Mouse (Mus musculus): Measurements from ENCODE around the gene Rgs9bp. TPM values are rescaled to one million over a fixed set of nuclear protein-coding genes. Genes with fewer than 3 reads are reported as not detected.

Gene Rgs9bp
- polyA plus RNA-seq, 1 experiment from 2014 or later: 0.05 TPM

DNA sequence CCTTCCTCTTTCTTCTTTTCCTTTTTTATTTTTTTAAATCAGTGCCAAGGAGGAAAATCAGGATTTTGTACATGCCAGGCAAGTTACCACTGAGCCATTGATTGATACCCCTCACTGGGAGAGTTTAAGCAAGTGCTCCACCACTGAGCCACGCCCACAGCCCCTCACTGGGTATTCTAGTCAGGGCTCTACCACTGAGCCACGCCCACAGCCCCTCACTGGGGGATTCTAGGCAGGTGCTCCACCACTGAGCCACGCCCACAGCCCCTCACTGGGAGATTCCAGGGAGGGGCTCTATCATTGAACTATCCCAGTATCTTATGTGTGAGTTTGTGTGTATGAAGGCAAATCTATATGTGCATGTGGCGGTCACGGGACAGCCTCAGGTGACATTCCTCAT lies 8.9 kb upstream of the Rgs9bp start:
- Histone ChIP-seq H3K4me3 (no peak overlapping the region), H3K4me2 (no peak overlapping the region), H3K27me3 (no peaks in the 10 kb centered on the region), H3K9ac (no peak overlapping the region), H3K36me3 (peaks cover 24% of the 10 kb centered on the region), H3K27ac (no peak overlapping the region), H3K4me1 (no peaks in the 10 kb centered on the region), H3K9me3 (no peaks in the 10 kb centered on the region)
- WGBS: 85% methylated on average over 5 of the region's 5 CpGs
- ATAC-seq (ENCODE audit: borderline replicate concordance, extremely low read depth, low FRiP score, low TSS enrichment): no peak

DNA sequence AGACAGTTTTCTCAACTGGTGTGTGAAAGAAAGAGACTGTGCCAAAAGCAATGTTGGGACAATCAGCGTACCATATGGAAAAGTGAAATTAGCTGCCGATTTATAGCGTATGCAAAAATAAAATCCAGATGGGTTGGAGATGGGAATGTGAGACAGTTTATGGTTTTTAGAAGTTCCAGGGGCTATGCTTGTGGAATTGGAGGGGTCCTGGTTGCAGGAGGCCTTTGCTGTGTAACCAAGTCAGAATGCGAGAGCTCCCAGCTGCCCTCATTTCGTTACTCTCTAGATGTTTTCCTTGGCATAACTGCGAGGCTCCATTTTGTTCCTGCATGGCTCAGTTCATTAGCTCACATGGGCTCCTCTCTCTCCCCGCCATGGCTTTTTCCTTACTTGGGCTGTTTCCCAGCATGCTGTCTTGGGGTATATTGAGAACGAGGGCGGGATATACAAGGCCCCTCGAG lies 5.4 kb upstream of the Rgs9bp start:
- Histone ChIP-seq H3K27me3 (no peaks in the 10 kb centered on the region), H3K4me1 (peaks cover 10% of the 10 kb centered on the region), H3K4me2 (no peak overlapping the region), H3K4me3 (no peak overlapping the region), H3K9ac (no peak overlapping the region), H3K27ac (no peak overlapping the region), H3K36me3 (peaks cover 24% of the 10 kb centered on the region), H3K9me3 (no peaks in the 10 kb centered on the region)
- ATAC-seq (ENCODE audit: borderline replicate concordance, extremely low read depth, low FRiP score, low TSS enrichment): no peak
- 79% methylated on average over 10 of the region's 10 CpGs for WGBS

DNA sequence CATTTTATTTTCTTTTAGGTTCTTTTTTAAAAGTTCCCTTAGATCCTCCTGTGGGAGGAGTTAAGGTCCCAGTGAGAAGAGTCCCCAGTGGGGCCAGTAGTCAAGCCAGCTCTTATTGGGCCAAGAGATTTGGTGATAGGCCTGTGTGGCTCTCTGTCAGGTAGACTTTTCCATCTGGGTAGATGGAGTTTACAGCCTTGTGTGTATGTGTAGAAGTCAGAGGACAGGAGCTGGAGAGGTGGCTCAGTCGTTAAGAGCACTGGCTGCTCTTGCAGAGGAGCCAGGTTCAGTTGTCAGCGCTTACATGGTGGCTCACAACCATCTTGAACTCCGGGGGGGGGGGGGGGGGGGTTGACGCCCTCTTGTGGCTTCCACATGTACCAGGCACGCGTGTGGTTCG lies 4.1 kb upstream of the Rgs9bp start:
- H3K27me3 ChIP-seq: peaks cover 8% of the 10 kb centered on the region
- peaks cover 16% of the 10 kb centered on the region for H3K4me1 ChIP-seq
- ATAC-seq (ENCODE audit: borderline replicate concordance, extremely low read depth, low FRiP score, low TSS enrichment): no peak
- no peak overlapping the region for H3K4me3 ChIP-seq
- WGBS: 86% methylated on average over 7 of the region's 7 CpGs
- H3K9me3 ChIP-seq: no peaks in the 10 kb centered on the region
- no peak overlapping the region for H3K27ac ChIP-seq
- peaks cover 16% of the 10 kb centered on the region for H3K36me3 ChIP-seq
- H3K4me2 ChIP-seq: no peak overlapping the region
- H3K9ac ChIP-seq: no peak overlapping the region

DNA sequence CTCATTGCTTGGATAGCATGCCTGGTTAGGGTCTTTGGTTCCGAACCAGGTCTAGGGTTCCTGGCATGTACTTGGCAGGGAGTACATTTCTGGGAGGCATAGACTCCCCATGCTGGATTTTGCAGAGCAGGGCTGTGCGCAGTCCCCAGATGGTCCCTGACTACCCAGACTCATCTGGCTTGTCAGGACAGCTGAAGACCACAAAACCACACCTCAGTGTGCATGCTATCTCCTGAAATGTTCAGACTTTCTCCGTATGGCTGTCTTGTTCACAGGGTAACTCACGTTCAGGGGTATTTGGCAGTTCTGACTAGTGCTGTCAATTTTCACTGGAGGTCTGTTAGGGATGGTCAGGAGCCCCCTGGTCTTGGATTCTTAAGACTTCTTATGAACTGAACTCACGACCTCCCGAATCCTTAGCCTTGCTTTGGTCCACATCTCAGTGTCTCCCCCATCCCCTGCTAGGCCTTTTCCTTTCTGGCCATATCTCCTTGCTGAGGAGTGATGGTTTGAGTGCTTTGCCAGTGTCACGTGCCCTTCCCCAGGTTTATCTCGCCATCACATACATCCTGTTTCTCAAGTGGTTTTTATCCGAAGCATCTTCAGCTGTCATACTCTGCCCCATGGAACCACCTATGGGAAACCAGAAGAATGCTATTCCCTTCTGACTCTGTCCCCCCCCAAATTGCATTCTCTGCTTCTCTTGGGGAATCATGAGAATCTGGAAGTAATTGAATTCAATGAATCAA lies 3.5 kb upstream of the Rgs9bp start:
- H3K36me3 ChIP-seq: peaks cover 16% of the 10 kb centered on the region
- no peak overlapping the region for H3K4me2 ChIP-seq
- no peaks in the 10 kb centered on the region for H3K9me3 ChIP-seq
- H3K27me3 ChIP-seq: peaks cover 15% of the 10 kb centered on the region
- no peak overlapping the region for H3K27ac ChIP-seq
- H3K4me1 ChIP-seq: peaks cover 22% of the 10 kb centered on the region
- no peak overlapping the region for H3K4me3 ChIP-seq
- H3K9ac ChIP-seq: no peak overlapping the region
- no peak for ATAC-seq (ENCODE audit: borderline replicate concordance, extremely low read depth, low FRiP score, low TSS enrichment)
- 69% methylated on average over 9 of the region's 9 CpGs for WGBS

DNA sequence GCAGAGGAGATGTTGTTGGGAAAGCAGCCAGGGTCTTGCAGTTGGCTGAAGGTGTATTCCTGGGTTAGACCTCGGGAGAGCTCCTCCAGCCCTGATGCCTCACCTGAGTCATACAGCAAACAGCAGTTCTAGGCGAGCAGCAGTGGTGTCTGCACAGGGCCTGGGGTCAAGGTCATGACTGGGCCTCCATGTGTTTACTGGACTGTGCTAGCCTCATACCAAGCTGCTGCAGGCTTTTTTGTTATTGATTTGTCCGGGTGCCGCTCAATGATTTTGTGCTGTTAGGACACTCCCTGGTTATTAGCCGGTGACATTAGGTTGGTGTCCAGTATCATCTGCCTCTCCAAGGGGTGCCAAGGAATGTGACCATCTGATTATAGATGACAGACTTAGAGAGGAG lies 2.3 kb upstream of the Rgs9bp start:
- Histone ChIP-seq H3K4me2 (no peak overlapping the region), H3K9ac (no peak overlapping the region), H3K27ac (no peak overlapping the region), H3K9me3 (no peaks in the 10 kb centered on the region), H3K27me3 (peaks cover 26% of the 10 kb centered on the region), H3K36me3 (peaks cover 5% of the 10 kb centered on the region; the same call in 1 of the 2 replicates), H3K4me3 (no peak overlapping the region), H3K4me1 (peaks cover 22% of the 10 kb centered on the region)
- WGBS: 54% methylated on average over 5 of the region's 5 CpGs
- ATAC-seq (ENCODE audit: borderline replicate concordance, extremely low read depth, low FRiP score, low TSS enrichment): no peak

DNA sequence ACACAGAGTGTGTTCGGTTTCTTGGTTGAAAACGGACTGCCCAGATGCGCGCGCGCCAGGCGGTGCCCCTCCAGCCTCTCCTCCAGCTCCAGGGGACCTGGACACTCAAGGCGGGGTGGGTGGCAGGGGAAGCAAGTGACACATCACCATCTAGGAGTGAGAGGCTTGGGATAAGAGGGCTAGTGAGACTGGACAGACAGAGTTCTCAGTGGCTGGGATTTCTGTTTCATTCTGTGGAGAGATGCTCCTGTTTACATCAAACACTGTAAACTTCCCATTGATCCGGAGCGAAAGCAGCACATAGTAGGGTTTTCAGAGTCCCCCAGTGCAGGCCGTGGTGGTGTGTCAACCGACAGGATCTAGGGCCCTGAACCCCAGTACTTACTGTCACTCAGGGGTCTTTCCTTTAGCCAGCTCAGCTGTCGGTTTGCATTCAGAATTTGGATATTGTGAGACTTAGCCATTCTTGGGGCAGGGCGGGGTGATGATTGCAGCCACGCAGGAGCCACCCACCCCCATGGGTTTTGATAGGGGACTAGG lies 1.6 kb upstream of the Rgs9bp start:
- peaks cover 22% of the 10 kb centered on the region for H3K4me1 ChIP-seq
- H3K27ac ChIP-seq: no peak overlapping the region
- no peaks in the 10 kb centered on the region for H3K36me3 ChIP-seq
- H3K4me3 ChIP-seq: peak overlapping the region; percentile 91
- peak overlapping the region; percentile 80 for H3K9ac ChIP-seq
- H3K27me3 ChIP-seq: peaks cover 32% of the 10 kb centered on the region
- no peak for ATAC-seq (ENCODE audit: borderline replicate concordance, extremely low read depth, low FRiP score, low TSS enrichment)
- H3K9me3 ChIP-seq: no peaks in the 10 kb centered on the region
- H3K4me2 ChIP-seq: peak overlapping the region; percentile 97
- 15% methylated on average over 15 of the region's 15 CpGs for WGBS

DNA sequence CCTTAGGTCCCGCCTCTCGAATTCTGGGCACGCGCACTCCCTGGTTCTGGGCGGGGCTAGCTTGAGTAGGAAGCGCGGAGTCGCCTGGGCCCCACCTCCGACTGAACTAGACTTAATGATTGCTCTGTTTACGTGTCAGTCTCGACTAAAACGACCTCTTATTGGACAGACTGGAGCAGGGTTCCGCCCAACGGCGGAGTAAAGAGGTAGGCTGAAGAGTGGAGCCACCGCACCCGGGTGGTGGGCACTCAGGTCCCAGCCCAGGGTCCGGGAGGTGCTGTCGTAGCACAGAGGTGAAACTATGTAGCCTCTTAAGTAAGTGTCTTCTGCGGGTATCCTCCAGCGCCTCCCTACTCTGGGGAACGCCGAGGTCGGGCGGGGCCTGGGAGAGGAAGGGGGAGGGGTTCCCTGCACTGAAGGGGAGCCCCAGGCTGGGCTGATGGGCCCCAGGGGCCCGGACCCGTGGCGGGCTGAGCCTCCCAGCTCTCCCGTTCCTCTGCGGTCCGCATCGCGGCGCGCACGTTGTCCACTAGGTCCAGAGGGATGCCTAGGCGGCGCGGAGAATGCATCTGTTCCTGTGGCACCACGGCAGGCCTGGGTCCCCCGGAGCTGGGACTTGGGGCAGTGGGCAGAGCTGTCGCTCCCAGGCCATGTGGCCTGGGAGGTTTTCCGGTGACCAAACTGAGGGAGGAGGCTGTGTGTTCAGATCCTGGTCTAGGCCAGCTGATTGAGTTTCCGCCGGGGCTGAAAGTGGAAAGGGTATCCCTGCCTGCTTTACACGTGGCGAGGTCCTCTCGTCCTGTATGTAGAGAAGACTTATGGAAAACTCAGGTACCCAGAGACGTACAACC lies 898 bp upstream of the Rgs9bp start, which contains the start of gene Ankrd27:
Gene Ankrd27, plus strand, starts transcription at position 190 of the 851 bp plus-strand sequence.
- Histone ChIP-seq H3K36me3 (no peaks in the 10 kb centered on the region), H3K27me3 (peaks cover 39% of the 10 kb centered on the region), H3K4me3 (peak within 1 kb of the TSS; percentile 91), H3K9me3 (no peaks in the 10 kb centered on the region), H3K9ac (peak within 1 kb of the TSS; percentile 80), H3K4me1 (peaks cover 22% of the 10 kb centered on the region), H3K27ac (peak within 1 kb of the TSS; percentile 65), H3K4me2 (peak within 1 kb of the TSS; percentile 97)
- peak; percentile 98 for ATAC-seq (ENCODE audit: borderline replicate concordance, extremely low read depth, low FRiP score, low TSS enrichment)
- WGBS: 0% methylated on average over 49 of the region's 49 CpGs

DNA sequence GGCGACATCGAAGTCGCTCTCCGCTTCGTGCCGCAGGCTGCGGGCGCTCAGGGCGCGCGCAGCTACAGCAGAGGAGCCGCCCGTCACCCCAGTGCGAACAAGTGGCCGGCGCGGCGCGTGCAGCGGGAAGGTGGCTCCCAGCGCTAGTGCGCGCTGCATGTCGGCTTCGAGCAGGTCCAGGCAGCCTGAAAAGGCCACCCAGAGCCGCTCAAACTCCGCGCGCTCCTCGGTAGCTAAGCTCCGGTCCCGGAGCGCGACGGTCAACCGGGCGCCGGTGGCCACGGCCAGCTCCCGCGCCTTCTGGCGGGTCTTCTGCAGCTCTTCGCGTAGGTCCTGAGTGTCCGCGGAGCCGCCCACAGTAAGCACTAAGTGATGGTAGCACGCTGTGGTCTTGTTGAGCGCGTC lies 594 bp downstream of the Rgs9bp start:
- ATAC-seq (ENCODE audit: borderline replicate concordance, extremely low read depth, low FRiP score, low TSS enrichment): no peak
- Histone ChIP-seq H3K4me2 (peak overlapping the region; percentile 97), H3K9me3 (no peaks in the 10 kb centered on the region), H3K36me3 (no peaks in the 10 kb centered on the region), H3K4me1 (peaks cover 22% of the 10 kb centered on the region), H3K27me3 (peaks cover 43% of the 10 kb centered on the region), H3K9ac (peak overlapping the region; percentile 44), H3K4me3 (peak overlapping the region; percentile 91), H3K27ac (no peak overlapping the region)
- 0% methylated on average over 49 of the region's 50 CpGs for WGBS

DNA sequence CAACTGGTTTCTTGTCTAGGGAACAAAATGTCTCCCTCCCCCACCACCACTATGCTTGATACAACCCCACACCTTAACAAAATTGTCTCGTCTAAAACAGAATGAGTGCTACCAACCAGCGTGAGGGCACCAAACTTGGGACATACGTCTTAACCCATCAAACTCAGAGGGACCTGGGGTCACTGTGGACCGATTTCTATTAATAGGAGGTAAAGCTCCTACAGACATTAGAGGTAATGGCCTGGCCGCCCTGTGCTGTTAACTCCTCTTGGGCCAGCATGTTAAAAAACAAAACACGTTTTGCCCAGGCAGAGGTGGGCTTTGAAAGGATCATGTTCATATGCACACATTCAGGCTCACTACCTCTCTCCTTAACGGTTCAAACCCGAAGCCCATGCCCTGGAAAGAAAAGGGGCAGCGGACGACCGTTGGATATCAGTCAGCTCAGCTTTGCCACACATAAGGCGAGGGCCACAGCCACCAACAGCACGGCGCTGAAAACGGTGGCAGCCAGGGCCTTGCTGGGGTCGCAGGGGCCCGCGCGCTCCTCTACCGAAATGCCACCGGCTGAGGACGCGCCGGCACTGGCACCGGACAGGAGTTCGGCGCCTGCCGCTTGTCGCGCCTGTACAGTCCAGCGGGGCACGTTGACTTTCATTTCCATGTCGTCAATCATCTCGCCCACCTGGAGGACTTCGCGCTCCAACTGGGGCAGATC lies 1.2 kb downstream of the Rgs9bp start:
- peak overlapping the region; percentile 91 for H3K4me3 ChIP-seq
- H3K9me3 ChIP-seq: no peaks in the 10 kb centered on the region
- 3% methylated on average over 36 of the region's 36 CpGs for WGBS
- peak overlapping the region; percentile 97 for H3K4me2 ChIP-seq
- H3K4me1 ChIP-seq: peaks cover 22% of the 10 kb centered on the region
- no peak overlapping the region for H3K27ac ChIP-seq
- H3K9ac ChIP-seq: no peak overlapping the region; the same call in 1 of the 2 replicates
- ATAC-seq (ENCODE audit: borderline replicate concordance, extremely low read depth, low FRiP score, low TSS enrichment): no peak
- no peaks in the 10 kb centered on the region for H3K36me3 ChIP-seq
- H3K27me3 ChIP-seq: peaks cover 43% of the 10 kb centered on the region

DNA sequence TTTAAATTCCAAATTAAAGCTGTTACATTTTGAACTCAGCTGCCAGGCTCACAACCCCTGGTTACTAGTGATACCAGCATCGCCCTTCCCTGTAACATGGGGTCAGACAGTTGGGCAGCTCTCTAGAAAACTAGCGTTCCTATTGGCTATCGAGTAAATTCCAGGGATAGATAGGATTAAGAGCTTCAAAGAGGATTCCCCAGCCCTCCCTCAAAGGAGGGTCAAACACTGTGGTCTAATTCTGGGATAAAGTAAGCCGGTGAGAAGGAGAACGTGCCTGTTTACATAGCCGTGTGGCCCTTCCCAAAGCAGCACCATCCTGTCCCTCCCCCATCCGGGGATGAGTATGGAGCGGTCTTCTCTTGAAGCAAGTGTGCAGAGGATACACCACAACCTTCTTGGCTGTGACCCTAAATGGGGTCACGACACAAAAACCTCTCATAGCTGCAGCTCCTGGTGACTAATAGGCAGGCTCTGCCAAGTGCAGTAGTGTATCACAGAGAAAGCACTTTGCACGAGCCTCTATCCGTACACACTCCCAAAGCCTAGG lies 1.8 kb downstream of the Rgs9bp start:
- Histone ChIP-seq H3K27ac (no peak overlapping the region), H3K9ac (no peak overlapping the region), H3K4me2 (peak overlapping the region; percentile 97; the same call in 1 of the 2 replicates), H3K27me3 (peaks cover 43% of the 10 kb centered on the region), H3K9me3 (no peaks in the 10 kb centered on the region), H3K36me3 (no peaks in the 10 kb centered on the region), H3K4me3 (no peak overlapping the region), H3K4me1 (peaks cover 22% of the 10 kb centered on the region)
- 9% methylated on average over 11 of the region's 11 CpGs for WGBS
- ATAC-seq (ENCODE audit: borderline replicate concordance, extremely low read depth, low FRiP score, low TSS enrichment): no peak

DNA sequence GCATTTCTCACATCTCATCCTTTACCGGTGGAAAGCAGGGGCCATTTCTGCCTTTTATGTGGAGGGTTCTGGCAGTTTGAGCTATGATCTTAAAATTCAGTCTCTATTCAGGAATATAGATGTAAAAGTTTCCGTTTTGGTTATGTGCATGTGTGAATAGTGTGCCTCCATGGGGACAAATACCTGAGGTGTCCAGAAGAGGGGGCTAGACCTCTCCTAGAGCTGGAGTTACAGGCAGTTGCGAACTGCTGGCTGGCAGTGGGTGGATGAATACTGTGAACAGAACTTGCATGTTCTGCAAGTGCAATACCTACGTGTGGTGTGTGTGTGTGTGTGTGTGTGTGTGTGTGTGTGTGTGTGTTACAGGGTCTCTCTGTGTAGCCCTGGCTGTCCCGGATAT lies 2.7 kb downstream of the Rgs9bp start:
- 65% methylated on average over 5 of the region's 5 CpGs for WGBS

More for the DNA sequence above, 2.7 kb downstream of the Rgs9bp start:
- Histone ChIP-seq H3K27ac (no peak overlapping the region), H3K4me1 (peaks cover 21% of the 10 kb centered on the region), H3K4me3 (no peak overlapping the region), H3K36me3 (no peaks in the 10 kb centered on the region), H3K4me2 (no peak overlapping the region), H3K9ac (no peak overlapping the region), H3K27me3 (peaks cover 43% of the 10 kb centered on the region), H3K9me3 (no peaks in the 10 kb centered on the region)
- no peak for ATAC-seq (ENCODE audit: borderline replicate concordance, extremely low read depth, low FRiP score, low TSS enrichment)
